Mouse (Mus musculus): Measurements from ENCODE around the gene Fam19a3. TPM values are rescaled to one million over a fixed set of nuclear protein-coding genes. Genes with fewer than 3 reads are reported as not detected.

Fam19a3 gene
- polyA plus RNA-seq, 1 experiment from 2014 or later: 0.78 TPM

DNA sequence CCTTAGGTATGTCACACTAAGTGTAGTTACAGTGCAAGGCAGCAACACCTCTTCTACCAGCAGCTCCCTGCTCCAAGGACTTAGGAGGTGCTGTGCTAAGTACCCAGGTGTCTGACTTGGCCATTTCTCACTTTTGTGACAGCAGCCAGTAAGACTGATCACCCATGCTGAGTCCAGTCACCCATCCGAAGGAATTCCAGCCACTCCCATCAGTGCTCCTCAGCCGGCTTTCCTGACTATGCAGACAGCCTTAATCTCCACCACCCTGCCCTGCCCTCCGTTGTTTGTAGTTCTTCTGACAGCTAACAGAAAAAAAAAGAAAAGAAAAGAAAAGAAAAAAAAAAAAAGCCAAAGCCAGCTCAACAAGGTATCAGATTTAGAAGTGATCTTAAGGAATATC lies 30.1 kb upstream of the Fam19a3 start:
- no peaks in the 10 kb centered on the region for H3K9me3 ChIP-seq (replicated peaks)
- 25% methylated on average over 3 of the region's 3 CpGs for WGBS
- ATAC-seq (replicated peaks; ENCODE audit: insufficient number of reproducible peaks, insufficient read depth, low FRiP score, low read depth): no peak

DNA sequence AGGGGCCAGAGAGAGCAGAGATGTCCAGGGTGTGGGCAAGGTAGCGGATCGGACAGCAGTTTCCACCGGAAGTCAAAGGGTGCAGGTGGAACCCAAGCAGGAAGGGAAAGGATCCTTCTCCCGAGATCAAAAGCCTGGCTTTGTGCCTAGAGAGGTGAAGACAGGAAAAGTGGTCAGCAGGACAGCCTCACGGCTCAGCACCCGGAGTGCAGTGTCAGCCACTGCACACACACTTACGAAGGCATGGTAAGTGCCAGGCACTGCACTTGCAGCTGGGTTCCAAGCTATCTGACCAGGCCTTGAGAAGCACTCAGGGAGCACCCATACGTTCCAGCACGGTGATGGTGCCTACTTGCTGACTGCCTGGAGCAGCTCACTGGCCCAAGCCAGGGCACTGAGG lies 23.9 kb upstream of the Fam19a3 start:
- no peak; the same call in 1 of the 2 replicates for ATAC-seq (replicated peaks; ENCODE audit: insufficient number of reproducible peaks, insufficient read depth, low FRiP score, low read depth)
- 42% methylated on average over 9 of the region's 9 CpGs for WGBS
- Histone ChIP-seq H3K9ac (no peak overlapping the region), H3K27me3 (no peaks in the 10 kb centered on the region), H3K4me1 (replicated peaks) (peaks cover 14% of the 10 kb centered on the region), H3K4me2 (no peak overlapping the region), H3K27ac (0 out of 2 replicates have a peak overlapping the region, but pooled peaks have one; percentile 24), H3K36me3 (peaks cover 42% of the 10 kb centered on the region), H3K4me3 (no peak overlapping the region), H3K9me3 (replicated peaks) (no peaks in the 10 kb centered on the region)

More for the DNA sequence above, 30.1 kb upstream of the Fam19a3 start:
- Histone ChIP-seq H3K27me3 (no peaks in the 10 kb centered on the region), H3K4me2 (no peak overlapping the region), H3K27ac (no peak overlapping the region), H3K4me1 (replicated peaks) (peaks cover 20% of the 10 kb centered on the region), H3K9ac (no peak overlapping the region), H3K36me3 (no peaks in the 10 kb centered on the region), H3K4me3 (no peak overlapping the region)

DNA sequence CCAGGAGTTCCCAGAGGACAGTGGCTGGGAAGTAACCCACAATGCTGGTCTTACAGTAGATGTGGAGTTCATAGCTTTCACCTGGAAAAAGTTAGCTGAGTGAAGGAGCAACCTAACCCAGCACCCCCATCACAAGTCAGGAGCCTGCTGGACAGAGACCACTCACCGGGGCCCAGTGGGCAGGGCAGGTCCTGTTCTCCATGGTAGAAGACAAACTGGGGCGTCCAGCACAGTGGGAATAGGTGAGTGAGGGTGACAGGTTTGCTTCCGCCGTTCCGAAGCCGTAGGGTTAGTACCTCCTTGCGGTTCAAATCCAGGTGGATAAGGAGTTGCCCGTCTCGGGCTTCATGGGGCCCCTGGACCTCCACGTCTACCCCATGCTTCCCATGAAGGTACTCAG lies 22.7 kb upstream of the Fam19a3 start:
- ATAC-seq (replicated peaks; ENCODE audit: insufficient number of reproducible peaks, insufficient read depth, low FRiP score, low read depth): no peak
- Histone ChIP-seq H3K36me3 (peaks cover 55% of the 10 kb centered on the region), H3K9me3 (replicated peaks) (no peaks in the 10 kb centered on the region), H3K4me2 (no peak overlapping the region), H3K4me3 (no peak overlapping the region), H3K4me1 (replicated peaks) (peaks cover 14% of the 10 kb centered on the region), H3K27me3 (no peaks in the 10 kb centered on the region), H3K27ac (no peak overlapping the region), H3K9ac (no peak overlapping the region)
- 94% methylated on average over 10 of the region's 10 CpGs for WGBS

DNA sequence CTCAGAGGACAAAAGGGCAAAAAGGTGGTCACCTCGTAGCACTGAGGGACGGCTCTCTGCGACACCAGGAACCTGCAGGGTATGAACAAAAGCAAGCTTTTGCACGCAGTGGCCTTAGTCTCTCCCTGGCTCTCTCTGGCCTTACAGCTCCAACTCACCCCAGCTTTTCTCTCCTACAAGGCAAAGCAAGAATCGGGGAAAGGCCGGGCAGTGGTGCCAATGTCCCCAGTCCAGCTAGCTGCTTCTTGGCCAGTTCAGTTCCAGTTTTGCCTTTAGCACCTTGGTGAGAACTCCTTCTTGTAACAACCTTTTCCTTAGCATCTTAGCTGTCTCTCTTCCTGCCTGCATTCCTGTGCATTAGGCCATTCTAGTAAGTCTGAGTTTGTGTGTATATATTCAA lies 19.8 kb upstream of the Fam19a3 start:
- no peak overlapping the region for H3K4me3 ChIP-seq
- H3K9ac ChIP-seq: no peak overlapping the region
- H3K27me3 ChIP-seq: no peaks in the 10 kb centered on the region
- no peak for ATAC-seq (replicated peaks; ENCODE audit: insufficient number of reproducible peaks, insufficient read depth, low FRiP score, low read depth)
- no peak overlapping the region for H3K4me2 ChIP-seq
- peaks cover 12% of the 10 kb centered on the region for H3K4me1 ChIP-seq (replicated peaks)
- H3K9me3 ChIP-seq (replicated peaks): no peaks in the 10 kb centered on the region
- WGBS: 88% methylated on average over 6 of the region's 6 CpGs
- peaks cover 72% of the 10 kb centered on the region for H3K36me3 ChIP-seq
- H3K27ac ChIP-seq: no peak overlapping the region

DNA sequence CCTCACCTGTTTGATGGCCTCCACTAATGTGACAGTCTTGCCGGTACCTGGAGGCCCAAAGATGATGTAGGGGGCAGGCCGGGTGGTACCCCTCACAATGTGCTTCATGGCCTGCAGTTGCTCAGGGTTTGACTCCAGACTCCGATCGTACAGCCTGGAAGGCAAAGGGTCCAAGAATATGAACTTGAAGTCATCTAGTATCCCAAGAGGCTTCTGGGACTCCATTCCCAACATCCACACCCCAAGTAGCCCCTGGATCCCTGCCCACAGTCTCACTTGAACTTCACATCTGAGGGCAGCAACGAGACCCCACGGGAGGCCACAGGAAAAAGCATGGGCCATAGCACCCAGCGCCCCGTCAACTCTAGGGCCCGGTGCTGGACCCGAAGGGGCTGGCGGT lies 19.0 kb upstream of the Fam19a3 start:
- peaks cover 12% of the 10 kb centered on the region for H3K4me1 ChIP-seq (replicated peaks)
- no peak overlapping the region for H3K4me2 ChIP-seq
- no peaks in the 10 kb centered on the region for H3K27me3 ChIP-seq
- no peak overlapping the region for H3K9ac ChIP-seq
- ATAC-seq (replicated peaks; ENCODE audit: insufficient number of reproducible peaks, insufficient read depth, low FRiP score, low read depth): no peak
- no peak overlapping the region for H3K27ac ChIP-seq
- peaks cover 79% of the 10 kb centered on the region for H3K36me3 ChIP-seq
- H3K4me3 ChIP-seq: no peak overlapping the region
- WGBS: 93% methylated on average over 11 of the region's 11 CpGs
- no peaks in the 10 kb centered on the region for H3K9me3 ChIP-seq (replicated peaks)

DNA sequence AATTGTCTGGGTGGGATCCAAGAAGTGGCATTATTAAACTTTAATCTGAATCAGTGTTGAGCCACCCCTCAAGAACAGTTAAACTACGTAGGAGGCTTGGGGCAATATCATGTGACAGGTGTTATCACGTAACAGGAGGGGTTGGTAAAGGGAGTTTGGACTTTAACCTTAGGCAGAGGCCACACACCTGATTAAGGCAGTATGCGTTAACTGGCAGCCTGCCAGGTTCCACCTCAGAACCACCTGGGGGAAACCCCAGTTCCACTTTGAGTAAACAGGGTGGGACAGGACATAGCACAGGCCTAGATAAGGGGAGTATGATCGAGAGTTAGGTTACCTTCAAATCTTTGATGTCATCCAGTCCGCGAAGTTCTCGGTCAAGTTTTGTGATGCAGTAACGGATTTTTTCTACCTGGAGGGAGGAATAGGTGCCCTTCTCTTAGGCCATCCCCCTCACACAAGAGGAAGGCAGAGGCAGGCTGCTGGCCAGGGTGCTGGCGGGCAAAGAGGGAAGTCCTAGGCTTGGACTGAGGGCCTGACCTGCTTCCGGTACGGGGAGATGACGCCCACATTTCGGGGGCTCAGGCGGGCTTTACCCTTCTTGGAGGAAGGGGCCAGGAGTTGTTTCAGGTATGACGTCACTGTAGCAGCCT lies 14.9 kb upstream of the Fam19a3 start:
- 66% methylated on average over 15 of the region's 15 CpGs for WGBS
- H3K27ac ChIP-seq: 0 out of 2 replicates have a peak overlapping the region, but pooled peaks have one; percentile 90
- peaks cover 61% of the 10 kb centered on the region for H3K36me3 ChIP-seq
- H3K9me3 ChIP-seq (replicated peaks): no peaks in the 10 kb centered on the region
- no peak overlapping the region for H3K4me3 ChIP-seq
- H3K4me2 ChIP-seq: no peak overlapping the region
- ATAC-seq (replicated peaks; ENCODE audit: insufficient number of reproducible peaks, insufficient read depth, low FRiP score, low read depth): no peak
- peaks cover 49% of the 10 kb centered on the region for H3K4me1 ChIP-seq (replicated peaks)
- H3K9ac ChIP-seq: no peak overlapping the region
- no peaks in the 10 kb centered on the region for H3K27me3 ChIP-seq

DNA sequence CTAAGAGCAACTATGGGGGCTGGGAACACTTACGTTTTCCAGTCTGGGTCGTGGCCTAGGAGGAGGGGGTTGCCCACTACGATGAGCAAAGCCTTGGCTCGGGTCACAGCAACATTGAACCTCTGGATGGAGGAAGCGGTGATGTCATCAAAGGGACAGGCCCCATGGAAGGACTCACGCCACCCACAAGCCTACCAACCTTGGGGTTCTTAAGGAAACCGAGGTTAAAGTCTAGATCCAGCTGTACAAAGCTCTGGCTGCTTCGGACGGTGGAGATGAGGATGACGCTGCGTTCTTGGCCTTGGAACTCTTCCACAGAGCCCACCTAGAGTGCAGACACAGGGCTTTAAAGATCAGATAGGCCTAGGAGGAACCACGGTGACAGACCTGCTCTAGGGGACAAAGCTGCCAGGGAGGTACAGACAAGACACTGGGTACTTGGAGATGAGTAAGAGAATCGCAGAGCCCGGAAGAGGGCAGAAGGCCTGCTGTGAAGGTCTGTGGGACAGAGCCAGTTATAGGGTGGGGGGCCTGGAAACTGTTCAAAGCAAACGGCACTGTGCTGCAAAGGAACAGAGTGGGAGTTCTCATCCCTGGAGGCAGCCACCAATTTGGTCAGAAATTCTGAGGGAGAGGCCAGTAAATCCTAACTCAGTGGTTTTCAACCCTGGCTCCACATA lies 14.2 kb upstream of the Fam19a3 start:
- H3K9ac ChIP-seq: no peak overlapping the region
- peak overlapping the region; percentile 90 for H3K27ac ChIP-seq
- H3K4me2 ChIP-seq: no peak overlapping the region
- no peak for ATAC-seq (replicated peaks; ENCODE audit: insufficient number of reproducible peaks, insufficient read depth, low FRiP score, low read depth)
- no peaks in the 10 kb centered on the region for H3K27me3 ChIP-seq
- H3K4me1 ChIP-seq (replicated peaks): peaks cover 57% of the 10 kb centered on the region
- H3K36me3 ChIP-seq: peaks cover 53% of the 10 kb centered on the region
- no peak overlapping the region for H3K4me3 ChIP-seq
- no peaks in the 10 kb centered on the region for H3K9me3 ChIP-seq (replicated peaks)
- 65% methylated on average over 15 of the region's 15 CpGs for WGBS

DNA sequence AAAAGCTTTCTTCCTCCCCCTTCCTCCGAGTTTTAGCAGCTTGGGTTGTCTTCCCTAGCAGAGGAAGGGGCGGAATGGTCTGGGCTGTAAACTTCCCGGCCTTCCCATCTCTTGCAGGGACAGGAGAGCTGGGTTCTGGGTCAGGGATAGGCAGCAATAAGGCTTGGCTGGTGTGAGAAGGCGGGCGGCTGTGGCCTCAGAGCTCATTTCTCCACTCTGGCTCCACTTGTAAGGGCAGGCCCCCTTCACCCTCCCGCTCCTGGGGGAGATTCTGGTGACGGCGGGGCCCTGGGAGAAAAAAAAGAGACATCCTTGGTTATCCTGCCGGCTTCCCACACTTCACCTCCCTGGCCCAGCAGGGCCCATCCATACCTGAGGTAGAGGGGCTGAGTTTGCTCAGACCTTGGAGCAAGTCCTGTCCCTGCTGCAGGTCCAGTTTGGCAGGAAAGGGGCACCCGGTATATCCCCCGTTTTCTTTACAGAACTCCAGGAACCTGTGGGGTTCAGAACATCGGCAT lies 13.4 kb upstream of the Fam19a3 start:
- Histone ChIP-seq H3K4me3 (no peak overlapping the region), H3K36me3 (peaks cover 45% of the 10 kb centered on the region)
- WGBS: 48% methylated on average over 12 of the region's 12 CpGs

DNA sequence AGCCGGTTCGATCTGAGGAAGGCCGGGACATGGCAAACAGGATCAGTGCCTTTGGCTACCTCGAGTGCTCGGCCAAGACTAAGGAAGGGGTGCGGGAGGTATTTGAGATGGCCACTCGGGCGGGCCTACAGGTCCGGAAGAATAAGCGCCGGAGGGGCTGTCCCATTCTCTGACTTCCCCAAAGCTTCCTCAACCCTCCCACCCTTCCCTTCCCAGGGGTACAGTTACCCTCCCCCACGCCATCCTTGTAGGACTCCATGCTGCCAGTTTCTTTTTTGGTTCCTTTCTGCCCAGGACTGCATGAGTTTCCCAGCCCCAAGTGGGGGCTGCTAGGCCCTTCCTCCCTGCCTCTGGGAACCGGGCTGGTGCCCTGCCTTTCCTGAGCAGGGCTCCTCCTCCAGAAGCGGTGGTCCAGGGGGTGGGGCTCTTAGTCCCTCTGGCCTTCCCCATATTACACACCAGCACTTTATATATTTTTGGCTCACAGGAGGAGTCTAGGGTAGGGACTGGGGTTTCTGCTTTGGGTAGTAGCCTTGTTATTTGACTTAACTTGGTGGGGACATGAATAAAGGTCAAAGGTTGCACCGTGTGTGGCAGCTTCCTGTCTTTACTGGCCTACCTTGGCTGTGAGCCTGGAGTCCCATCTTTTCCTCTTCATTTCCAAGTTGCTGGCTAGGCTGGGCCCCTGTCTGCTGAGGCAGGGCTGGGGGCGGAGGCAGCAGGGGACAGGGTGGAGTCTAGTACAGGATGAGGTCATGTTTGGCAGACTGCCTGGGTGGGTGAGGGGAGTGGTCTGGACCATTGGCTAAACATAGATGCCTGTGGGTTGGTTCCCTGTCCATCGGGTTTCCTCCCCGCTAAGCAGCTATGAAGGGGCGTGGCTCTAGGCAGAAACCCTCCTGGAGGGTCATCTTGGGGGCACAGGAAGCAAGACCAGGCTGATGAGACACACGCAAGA lies 12.5 kb upstream of the Fam19a3 start:
- 34% methylated on average over 20 of the region's 20 CpGs for WGBS
- Histone ChIP-seq H3K4me2 (peak overlapping the region; percentile 31), H3K27me3 (no peaks in the 10 kb centered on the region), H3K9me3 (replicated peaks) (no peaks in the 10 kb centered on the region), H3K27ac (peak overlapping the region; percentile 90), H3K4me1 (replicated peaks) (peaks cover 68% of the 10 kb centered on the region), H3K9ac (peak overlapping the region; percentile 20; the same call in 1 of the 2 replicates), H3K4me3 (0 out of 2 replicates have a peak overlapping the region, but pooled peaks have one; percentile 4), H3K36me3 (peaks cover 37% of the 10 kb centered on the region)
- ATAC-seq (replicated peaks; ENCODE audit: insufficient number of reproducible peaks, insufficient read depth, low FRiP score, low read depth): peak; percentile 95

More for the DNA sequence above, 13.4 kb upstream of the Fam19a3 start:
- Histone ChIP-seq H3K9ac (peak overlapping the region; percentile 15; the same call in 1 of the 2 replicates), H3K27me3 (no peaks in the 10 kb centered on the region), H3K9me3 (replicated peaks) (no peaks in the 10 kb centered on the region), H3K4me2 (no peak overlapping the region), H3K27ac (peak overlapping the region; percentile 90), H3K4me1 (replicated peaks) (peaks cover 65% of the 10 kb centered on the region)
- no peak for ATAC-seq (replicated peaks; ENCODE audit: insufficient number of reproducible peaks, insufficient read depth, low FRiP score, low read depth)

DNA sequence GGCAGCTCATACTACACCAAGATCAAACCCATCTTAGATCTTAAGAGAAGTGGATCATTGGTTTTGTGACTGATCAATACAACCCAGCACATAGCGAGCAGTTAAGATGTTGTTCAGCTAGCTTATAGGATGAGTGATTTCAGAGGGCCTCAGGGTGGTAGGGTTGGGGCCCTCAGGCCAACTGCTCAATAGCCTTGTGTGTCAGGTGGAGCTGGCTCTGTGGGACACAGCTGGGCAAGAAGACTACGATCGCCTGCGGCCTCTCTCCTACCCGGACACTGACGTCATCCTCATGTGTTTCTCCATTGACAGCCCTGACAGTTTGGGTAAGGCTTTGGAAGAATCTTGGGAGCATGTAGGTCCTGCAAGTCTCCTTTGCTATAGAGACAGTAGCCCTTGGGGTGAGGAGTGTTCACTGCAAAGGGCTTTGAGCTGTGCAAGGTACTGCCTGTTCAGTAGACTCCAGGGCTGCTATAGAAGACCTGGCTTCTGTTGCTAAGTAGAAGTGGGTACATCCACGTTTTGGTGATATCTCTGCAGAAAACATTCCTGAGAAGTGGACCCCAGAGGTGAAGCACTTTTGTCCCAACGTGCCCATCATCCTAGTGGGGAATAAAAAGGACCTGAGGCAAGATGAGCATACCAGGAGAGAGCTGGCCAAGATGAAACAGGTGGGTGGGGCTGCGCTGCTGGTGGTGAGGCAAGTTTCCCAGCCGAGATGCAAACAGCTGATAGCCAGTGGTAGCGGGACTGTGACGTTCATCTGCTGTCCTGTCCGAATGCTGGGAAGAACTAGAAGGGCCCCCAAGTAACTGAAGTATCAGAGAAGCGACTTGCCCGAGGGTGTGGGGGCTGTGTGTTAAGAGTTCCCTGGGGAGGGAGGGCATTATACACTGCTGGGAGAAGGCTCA lies 11.0 kb upstream of the Fam19a3 start:
- Histone ChIP-seq H3K4me1 (replicated peaks) (peaks cover 71% of the 10 kb centered on the region), H3K27me3 (no peaks in the 10 kb centered on the region), H3K9me3 (replicated peaks) (no peaks in the 10 kb centered on the region), H3K4me3 (no peak overlapping the region), H3K9ac (no peak overlapping the region), H3K4me2 (peak overlapping the region; percentile 78; the same call in 1 of the 2 replicates), H3K36me3 (peaks cover 28% of the 10 kb centered on the region), H3K27ac (peak overlapping the region; percentile 90)
- ATAC-seq (replicated peaks; ENCODE audit: insufficient number of reproducible peaks, insufficient read depth, low FRiP score, low read depth): no peak
- 50% methylated on average over 15 of the region's 15 CpGs for WGBS

All from heart, embryonic 15.5 days (tissue).